Mouse (Mus musculus): ENCODE results near the gene Psen2. TPM values are rescaled to one million over a fixed set of nuclear protein-coding genes. Genes with fewer than 3 reads are reported as not detected.

Gene Psen2
- polyA plus RNA-seq, 1 experiment from 2014 or later = 13.7 TPM

- no peak overlapping the region for H3K4me3 ChIP-seq (replicated peaks; ENCODE audit: low read depth, low read length)
- peak; percentile 77 for DNase-seq
- no peaks in the 10 kb centered on the region for H3K27me3 ChIP-seq (ENCODE audit: control insufficient read depth, insufficient read depth, low read length)
- 19% methylated on average over 16 of the region's 16 CpGs for WGBS
- 0 out of 2 replicates have a peak overlapping the region, but pooled peaks have one; percentile 14 for H3K9ac ChIP-seq (replicated peaks; ENCODE audit: low read length)
- peak; percentile 43; the same call in 1 of the 2 replicates for ATAC-seq (ENCODE audit: low FRiP score, low TSS enrichment)
- H3K9me3 ChIP-seq (ENCODE audit: control insufficient read depth, low read length) = no peaks in the 10 kb centered on the region
- peak overlapping the region; percentile 32; the same call in 1 of the 2 replicates for H3K27ac ChIP-seq (replicated peaks; ENCODE audit: low read depth, low read length)
- H3K4me2 ChIP-seq (ENCODE audit: low read length) = peak overlapping the region; percentile 30; the same call in 1 of the 2 replicates
- H3K4me1 ChIP-seq (ENCODE audit: control insufficient read depth, insufficient read depth, low read length) = peaks cover 3% of the 10 kb centered on the region
- H3K36me3 ChIP-seq (ENCODE audit: control insufficient read depth, insufficient read depth, low read length) = no peaks in the 10 kb centered on the region
Observed at GRCm38 (mm10) chr1:180283813-180284768, 20.9 kb upstream of the Psen2 start.

GRCm38 (mm10) chr1:180282581-180282980, 19.3 kb upstream of the Psen2 start:
- Histone ChIP-seq H3K4me3 (replicated peaks; ENCODE audit: low read depth, low read length) (no peak overlapping the region), H3K4me2 (ENCODE audit: low read length) (no peak overlapping the region), H3K4me1 (ENCODE audit: control insufficient read depth, insufficient read depth, low read length) (peaks cover 3% of the 10 kb centered on the region), H3K27me3 (ENCODE audit: control insufficient read depth, insufficient read depth, low read length) (no peaks in the 10 kb centered on the region), H3K36me3 (ENCODE audit: control insufficient read depth, insufficient read depth, low read length) (no peaks in the 10 kb centered on the region), H3K9ac (replicated peaks; ENCODE audit: low read length) (no peak overlapping the region), H3K27ac (replicated peaks; ENCODE audit: low read depth, low read length) (no peak overlapping the region), H3K9me3 (ENCODE audit: control insufficient read depth, low read length) (no peaks in the 10 kb centered on the region)
- 45% methylated on average over 6 of the region's 6 CpGs for WGBS
- DNase-seq = peak; percentile 25
- ATAC-seq (ENCODE audit: low FRiP score, low TSS enrichment) = no peak

- Histone ChIP-seq H3K27me3 (ENCODE audit: control insufficient read depth, insufficient read depth, low read length) (no peaks in the 10 kb centered on the region), H3K4me1 (ENCODE audit: control insufficient read depth, insufficient read depth, low read length) (peaks cover 3% of the 10 kb centered on the region; the same call in 1 of the 2 replicates), H3K27ac (replicated peaks; ENCODE audit: low read depth, low read length) (no peak overlapping the region), H3K4me2 (ENCODE audit: low read length) (no peak overlapping the region), H3K9me3 (ENCODE audit: control insufficient read depth, low read length) (no peaks in the 10 kb centered on the region), H3K4me3 (replicated peaks; ENCODE audit: low read depth, low read length) (no peak overlapping the region), H3K36me3 (ENCODE audit: control insufficient read depth, insufficient read depth, low read length) (no peaks in the 10 kb centered on the region), H3K9ac (replicated peaks; ENCODE audit: low read length) (no peak overlapping the region)
- ATAC-seq (ENCODE audit: low FRiP score, low TSS enrichment) (no peak), DNase-seq (peak; percentile 58)
- WGBS = 55% methylated on average over 7 of the region's 7 CpGs
Observed at GRCm38 (mm10) chr1:180279648-180280047, 16.4 kb upstream of the Psen2 start.

GRCm38 (mm10) chr1:180277563-180277962, 14.3 kb upstream of the Psen2 start:
- ATAC-seq (ENCODE audit: low FRiP score, low TSS enrichment) (no peak), DNase-seq (no peak)
- Histone ChIP-seq H3K27me3 (ENCODE audit: control insufficient read depth, insufficient read depth, low read length) (no peaks in the 10 kb centered on the region), H3K4me2 (ENCODE audit: low read length) (no peak overlapping the region), H3K27ac (replicated peaks; ENCODE audit: low read depth, low read length) (no peak overlapping the region), H3K36me3 (ENCODE audit: control insufficient read depth, insufficient read depth, low read length) (no peaks in the 10 kb centered on the region), H3K9ac (replicated peaks; ENCODE audit: low read length) (no peak overlapping the region), H3K4me3 (replicated peaks; ENCODE audit: low read depth, low read length) (no peak overlapping the region), H3K4me1 (ENCODE audit: control insufficient read depth, insufficient read depth, low read length) (no peaks in the 10 kb centered on the region), H3K9me3 (ENCODE audit: control insufficient read depth, low read length) (no peaks in the 10 kb centered on the region)
- 83% methylated on average over 9 of the region's 9 CpGs for WGBS

GRCm38 (mm10) chr1:180274725-180275308, 11.6 kb upstream of the Psen2 start:
- Histone ChIP-seq H3K27me3 (ENCODE audit: control insufficient read depth, insufficient read depth, low read length) (no peaks in the 10 kb centered on the region), H3K9me3 (ENCODE audit: control insufficient read depth, low read length) (no peaks in the 10 kb centered on the region), H3K4me3 (replicated peaks; ENCODE audit: low read depth, low read length) (no peak overlapping the region), H3K4me2 (ENCODE audit: low read length) (no peak overlapping the region), H3K4me1 (ENCODE audit: control insufficient read depth, insufficient read depth, low read length) (no peaks in the 10 kb centered on the region), H3K36me3 (ENCODE audit: control insufficient read depth, insufficient read depth, low read length) (no peaks in the 10 kb centered on the region), H3K27ac (replicated peaks; ENCODE audit: low read depth, low read length) (no peak overlapping the region), H3K9ac (replicated peaks; ENCODE audit: low read length) (no peak overlapping the region)
- WGBS = 91% methylated on average over 10 of the region's 10 CpGs
- no peak for DNase-seq
- ATAC-seq (ENCODE audit: low FRiP score, low TSS enrichment) = no peak

GRCm38 (mm10) chr1:180269033-180269432, 5.8 kb upstream of the Psen2 start:
- WGBS = 95% methylated on average over 2 of the region's 2 CpGs
- H3K36me3 ChIP-seq (ENCODE audit: control insufficient read depth, insufficient read depth, low read length) = no peaks in the 10 kb centered on the region
- no peaks in the 10 kb centered on the region for H3K4me1 ChIP-seq (ENCODE audit: control insufficient read depth, insufficient read depth, low read length)
- H3K9me3 ChIP-seq (ENCODE audit: control insufficient read depth, low read length) = no peaks in the 10 kb centered on the region
- H3K9ac ChIP-seq (replicated peaks; ENCODE audit: low read length) = no peak overlapping the region
- no peak overlapping the region for H3K4me2 ChIP-seq (ENCODE audit: low read length)
- no peak overlapping the region for H3K4me3 ChIP-seq (replicated peaks; ENCODE audit: low read depth, low read length)
- ATAC-seq (ENCODE audit: low FRiP score, low TSS enrichment) (no peak), DNase-seq (no peak)
- H3K27me3 ChIP-seq (ENCODE audit: control insufficient read depth, insufficient read depth, low read length) = no peaks in the 10 kb centered on the region
- H3K27ac ChIP-seq (replicated peaks; ENCODE audit: low read depth, low read length) = no peak overlapping the region

GRCm38 (mm10) chr1:180268249-180269031, 5.2 kb upstream of the Psen2 start:
- peak; percentile 63; the same call in 1 of the 2 replicates for ATAC-seq (ENCODE audit: low FRiP score, low TSS enrichment)
- Histone ChIP-seq H3K9ac (replicated peaks; ENCODE audit: low read length) (no peak overlapping the region), H3K27me3 (ENCODE audit: control insufficient read depth, insufficient read depth, low read length) (no peaks in the 10 kb centered on the region), H3K4me2 (ENCODE audit: low read length) (no peak overlapping the region), H3K27ac (replicated peaks; ENCODE audit: low read depth, low read length) (no peak overlapping the region), H3K36me3 (ENCODE audit: control insufficient read depth, insufficient read depth, low read length) (no peaks in the 10 kb centered on the region), H3K9me3 (ENCODE audit: control insufficient read depth, low read length) (no peaks in the 10 kb centered on the region), H3K4me3 (replicated peaks; ENCODE audit: low read depth, low read length) (no peak overlapping the region), H3K4me1 (ENCODE audit: control insufficient read depth, insufficient read depth, low read length) (no peaks in the 10 kb centered on the region)
- peak; percentile 97 for DNase-seq
- WGBS = 17% methylated on average over 12 of the region's 12 CpGs

GRCm38 (mm10) chr1:180267151-180267550, 3.9 kb upstream of the Psen2 start:
- H3K4me1 ChIP-seq (ENCODE audit: control insufficient read depth, insufficient read depth, low read length) = no peaks in the 10 kb centered on the region
- H3K36me3 ChIP-seq (ENCODE audit: control insufficient read depth, insufficient read depth, low read length) = no peaks in the 10 kb centered on the region
- no peak for ATAC-seq (ENCODE audit: low FRiP score, low TSS enrichment)
- no peaks in the 10 kb centered on the region for H3K9me3 ChIP-seq (ENCODE audit: control insufficient read depth, low read length)
- no peak overlapping the region for H3K4me3 ChIP-seq (replicated peaks; ENCODE audit: low read depth, low read length)
- DNase-seq = no peak
- H3K4me2 ChIP-seq (ENCODE audit: low read length) = no peak overlapping the region
- 77% methylated on average over 10 of the region's 10 CpGs for WGBS
- no peak overlapping the region for H3K9ac ChIP-seq (replicated peaks; ENCODE audit: low read length)
- no peak overlapping the region for H3K27ac ChIP-seq (replicated peaks; ENCODE audit: low read depth, low read length)
- no peaks in the 10 kb centered on the region for H3K27me3 ChIP-seq (ENCODE audit: control insufficient read depth, insufficient read depth, low read length)

All from midbrain, embryonic 14.5 days (tissue).